Mouse (Mus musculus) hindbrain, embryonic 15.5 days (tissue): ENCODE data around the gene Lyz2. TPM values are rescaled to one million over a fixed set of nuclear protein-coding genes. Genes with fewer than 3 reads are reported as not detected.
"Not testable (repeated sequence)": the region's sequence is repeated elsewhere in the genome, so short reads cannot be mapped to it uniquely, and the experiment has no call there.

Experiments used
- ATAC-seq: fragments of 200-750 bp; cut with Nextera tagmentation; 2 replicates; pipeline ENCODE4 v1.8.0; 2017; ENCODE audit warnings: low read depth, moderate number of reproducible peaks, moderate TSS enrichment; ENCODE audit not compliant: low FRiP score
- H3K27ac ChIP-seq: fragments of 300-500 bp; sonication (generic); replicated peaks from 2 replicates; pipeline ENCODE4 v1.5.1; 2015; ENCODE audit warnings: mild to moderate bottlenecking, inconsistent platforms
- H3K27me3 ChIP-seq: fragments of 300-500 bp; sonication (generic); 2 replicates; pipeline ENCODE4 v1.6.1; 2015; ENCODE audit warnings: control low read depth, inconsistent platforms
- H3K36me3 ChIP-seq: fragments of 300-500 bp; sonication (generic); 2 replicates; pipeline ENCODE4 v1.6.1; 2015; ENCODE audit warnings: control low read depth, inconsistent platforms
- H3K4me1 ChIP-seq: fragments of 300-500 bp; sonication (generic); replicated peaks from 2 replicates; pipeline ENCODE4 v1.6.1; 2015; ENCODE audit warnings: control low read depth, inconsistent platforms
- H3K4me2 ChIP-seq: fragments of 300-500 bp; sonication (generic); 2 replicates; pipeline ENCODE4 v1.6.1; 2015; ENCODE audit warnings: moderate library complexity, mild to moderate bottlenecking, inconsistent platforms
- H3K4me3 ChIP-seq: fragments of 300-500 bp; sonication (generic); 2 replicates; pipeline ENCODE4 v1.5.1; 2015; ENCODE audit warnings: mild to moderate bottlenecking, inconsistent platforms
- H3K9ac ChIP-seq: fragments of 300-500 bp; sonication (generic); 2 replicates; pipeline ENCODE4 v1.6.1; 2015; ENCODE audit warnings: inconsistent platforms
- H3K9me3 ChIP-seq: fragments of 300-500 bp; sonication (generic); 2 replicates; pipeline ENCODE4 v1.6.1; 2016; ENCODE audit warnings: control low read depth, inconsistent platforms
- WGBS: fragments of 180-500 bp; shearing (Covaris S2); methylation state at CpG from one replicate; pipeline ENCODE4 v1.1.7; 2015; 5-methylcytosine and 5-hydroxymethylcytosine counted together
- polyA plus RNA-seq: library from polyadenylated mRNA; unstranded; fragments of >200 nt; fragmentation: Nextera tagmentation; extraction: Ambion mirVana; gene quantifications from 2 replicates; pipeline ENCODE4 v1.2.1, GENCODE M21; 2015

The Lyz2 gene
- polyA plus RNA-seq, 1 experiment from 2014 or later: 28.0 TPM

DNA sequence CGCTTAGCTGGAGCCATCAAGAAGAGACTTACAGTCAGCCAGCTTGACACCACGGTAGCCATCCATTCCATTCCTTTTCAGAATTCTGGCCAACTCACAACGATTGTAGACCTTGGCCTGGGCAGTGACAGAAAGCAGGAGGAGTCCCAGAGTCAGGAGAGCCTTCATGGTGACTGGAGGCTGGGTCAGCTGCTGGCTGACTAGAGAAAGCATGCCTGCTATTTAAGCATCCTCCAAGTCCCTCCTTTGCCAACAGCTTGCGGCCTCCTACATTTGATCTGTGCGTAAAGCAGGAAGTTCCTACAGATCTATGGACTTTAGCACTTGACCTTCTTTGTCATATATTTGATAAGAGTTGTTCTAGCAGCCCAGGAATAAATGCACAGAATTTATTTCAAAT lies 10.6 kb upstream of the Lyz2 start, which contains the start of gene Lyz1:
TSS of gene Lyz1 (minus strand) at position 198 of the 400 bp plus-strand sequence.
- Histone ChIP-seq H3K4me2 (no peak within 1 kb of the TSS), H3K4me1 (no peaks in the 10 kb centered on the region), H3K9me3 (no peaks in the 10 kb centered on the region), H3K4me3 (no peak within 1 kb of the TSS), H3K27me3 (no peaks in the 10 kb centered on the region), H3K27ac (no peak within 1 kb of the TSS), H3K36me3 (no peaks in the 10 kb centered on the region), H3K9ac (no peak within 1 kb of the TSS)
- 82% methylated on average over 5 of the region's 5 CpGs for WGBS
- no peak for ATAC-seq

DNA sequence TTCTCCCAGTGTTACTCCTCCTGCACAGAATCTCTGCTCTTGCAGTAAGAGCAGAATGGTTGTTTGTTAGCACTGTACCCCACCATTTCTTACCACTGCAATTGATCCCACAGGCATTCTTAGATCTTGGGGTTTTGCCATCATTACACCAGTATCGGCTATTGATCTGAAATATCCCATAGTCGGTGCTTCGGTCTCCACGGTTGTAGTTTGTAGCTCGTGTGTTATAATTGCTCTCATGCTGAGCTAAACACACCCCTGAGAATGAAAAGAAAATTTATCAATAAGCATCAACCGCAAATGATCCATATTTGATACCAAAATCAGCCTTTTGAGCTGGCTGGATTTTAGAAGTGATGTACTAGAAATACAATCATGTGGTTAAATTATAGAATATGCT lies 8.8 kb upstream of the Lyz2 start:
- not testable (repeated sequence) for H3K9me3 ChIP-seq, H3K9ac ChIP-seq, H3K27me3 ChIP-seq, ATAC-seq, H3K27ac ChIP-seq, H3K4me2 ChIP-seq, H3K4me3 ChIP-seq, H3K36me3 ChIP-seq, H3K4me1 ChIP-seq
- 84% methylated on average over 6 of the region's 6 CpGs for WGBS

DNA sequence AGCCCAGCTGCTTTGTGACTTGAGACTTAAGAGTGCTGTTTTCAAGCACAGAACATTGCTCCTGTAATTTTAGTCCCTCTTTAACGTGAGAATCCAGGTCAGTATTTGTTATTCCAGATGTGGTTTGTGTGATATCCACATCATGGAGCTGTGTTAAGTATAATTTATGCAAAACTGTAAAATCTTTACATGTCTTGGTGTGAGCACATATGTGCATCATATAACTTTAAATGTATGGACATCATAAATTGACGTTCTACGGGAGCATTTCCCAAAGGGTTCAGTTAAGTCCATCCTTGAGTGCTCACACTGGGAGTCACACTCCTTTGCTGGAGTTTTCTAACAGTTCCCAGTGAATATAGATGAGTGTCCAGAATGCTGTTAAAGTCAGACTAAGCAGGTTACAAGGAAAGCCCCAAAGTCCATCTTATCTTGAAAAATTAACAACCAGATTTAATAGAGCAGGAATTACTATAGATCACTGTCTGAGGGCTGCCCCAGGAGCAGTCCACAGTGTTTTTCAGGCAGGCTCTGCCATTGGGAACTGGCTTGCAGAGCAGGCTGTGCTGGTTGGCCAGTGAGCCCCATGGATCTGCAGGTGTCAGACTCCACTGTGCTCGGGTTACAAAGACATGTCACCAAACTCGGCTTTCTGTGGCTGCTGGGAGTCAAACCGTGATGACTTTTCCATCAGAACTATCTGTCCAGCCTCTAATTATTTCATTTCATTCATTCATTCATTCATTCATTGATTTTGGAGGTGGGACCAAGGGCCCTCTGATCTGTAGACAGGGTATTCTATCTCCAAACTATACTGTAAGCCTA lies 8.1 kb upstream of the Lyz2 start:
- 55% methylated on average over 6 of the region's 6 CpGs for WGBS
- ATAC-seq: no peak
- H3K4me1 ChIP-seq: no peaks in the 10 kb centered on the region

DNA sequence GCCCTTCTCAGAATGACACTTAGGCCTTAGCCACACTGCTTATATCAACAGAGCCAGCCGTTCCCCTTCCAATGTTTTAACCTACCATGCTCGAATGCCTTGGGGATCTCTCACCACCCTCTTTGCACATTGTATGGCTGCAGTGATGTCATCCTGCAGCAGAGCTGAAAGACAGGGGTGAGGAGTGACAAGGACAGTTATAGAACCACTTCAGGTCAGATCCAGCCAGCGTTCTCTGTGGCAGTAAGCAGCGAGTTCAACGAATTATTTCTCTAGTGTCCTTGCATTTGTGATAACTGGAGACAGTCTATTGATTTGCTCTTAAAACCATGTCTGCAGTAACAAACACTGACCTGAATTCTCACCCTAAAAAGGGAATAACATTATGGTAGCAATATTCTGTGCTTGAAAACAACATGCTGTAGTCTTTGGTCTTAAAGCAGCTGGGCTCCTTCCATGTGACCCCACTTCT lies 6.9 kb upstream of the Lyz2 start:
- H3K27ac ChIP-seq, H3K9me3 ChIP-seq, H3K4me2 ChIP-seq, H3K36me3 ChIP-seq, ATAC-seq, H3K4me3 ChIP-seq, H3K4me1 ChIP-seq, H3K27me3 ChIP-seq, H3K9ac ChIP-seq: not testable (repeated sequence)
- 74% methylated on average over 5 of the region's 5 CpGs for WGBS

More for the DNA sequence above, 8.1 kb upstream of the Lyz2 start:
- no peaks in the 10 kb centered on the region for H3K9me3 ChIP-seq
- no peak overlapping the region for H3K9ac ChIP-seq
- H3K4me2 ChIP-seq: no peak overlapping the region
- no peaks in the 10 kb centered on the region for H3K36me3 ChIP-seq
- no peak overlapping the region for H3K27ac ChIP-seq
- H3K27me3 ChIP-seq: no peaks in the 10 kb centered on the region
- H3K4me3 ChIP-seq: no peak overlapping the region

DNA sequence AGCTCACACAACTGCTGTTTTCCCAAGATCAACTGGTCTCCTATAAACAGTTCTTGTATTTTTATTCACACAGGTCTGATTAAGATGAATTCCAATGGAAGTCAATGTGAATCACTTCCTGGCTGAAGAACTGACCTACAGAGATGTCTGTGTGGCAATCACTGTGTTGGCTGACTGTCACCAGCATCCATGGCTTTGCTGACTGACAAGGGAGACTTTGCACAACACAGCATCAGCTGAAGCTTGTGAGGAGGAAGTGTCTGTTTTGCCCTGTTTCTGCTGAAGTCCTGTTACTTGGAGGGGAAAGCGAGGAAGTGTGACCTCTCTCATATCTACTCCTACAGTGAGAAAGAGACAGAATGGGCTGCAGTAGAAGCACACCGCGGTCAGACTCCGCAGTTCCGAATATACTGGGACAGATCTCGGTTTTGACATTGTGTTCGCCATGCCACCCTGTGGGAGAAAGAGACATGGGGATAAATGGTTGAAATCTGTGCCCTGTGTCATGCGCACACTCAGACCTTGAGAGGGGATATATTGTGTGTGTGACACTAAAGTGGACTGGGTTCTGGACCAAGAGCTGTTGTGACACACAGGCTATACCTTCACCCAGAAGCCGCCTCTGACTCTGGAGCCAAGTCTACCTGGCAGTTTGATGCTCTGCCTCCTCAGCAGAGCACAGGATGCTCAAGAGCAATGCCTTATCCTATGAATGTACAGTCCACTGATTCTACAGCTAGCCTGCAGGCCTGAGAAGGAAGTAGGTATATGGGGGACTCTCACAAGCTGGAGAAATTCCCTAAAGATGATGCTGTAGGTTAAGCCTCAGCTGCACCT lies 6.3 kb upstream of the Lyz2 start:
- Histone ChIP-seq H3K9ac (no peak overlapping the region), H3K4me2 (no peak overlapping the region), H3K4me3 (no peak overlapping the region), H3K4me1 (no peaks in the 10 kb centered on the region), H3K36me3 (no peaks in the 10 kb centered on the region), H3K9me3 (no peaks in the 10 kb centered on the region), H3K27me3 (no peaks in the 10 kb centered on the region), H3K27ac (no peak overlapping the region)
- 94% methylated on average over 9 of the region's 9 CpGs for WGBS
- ATAC-seq: no peak

DNA sequence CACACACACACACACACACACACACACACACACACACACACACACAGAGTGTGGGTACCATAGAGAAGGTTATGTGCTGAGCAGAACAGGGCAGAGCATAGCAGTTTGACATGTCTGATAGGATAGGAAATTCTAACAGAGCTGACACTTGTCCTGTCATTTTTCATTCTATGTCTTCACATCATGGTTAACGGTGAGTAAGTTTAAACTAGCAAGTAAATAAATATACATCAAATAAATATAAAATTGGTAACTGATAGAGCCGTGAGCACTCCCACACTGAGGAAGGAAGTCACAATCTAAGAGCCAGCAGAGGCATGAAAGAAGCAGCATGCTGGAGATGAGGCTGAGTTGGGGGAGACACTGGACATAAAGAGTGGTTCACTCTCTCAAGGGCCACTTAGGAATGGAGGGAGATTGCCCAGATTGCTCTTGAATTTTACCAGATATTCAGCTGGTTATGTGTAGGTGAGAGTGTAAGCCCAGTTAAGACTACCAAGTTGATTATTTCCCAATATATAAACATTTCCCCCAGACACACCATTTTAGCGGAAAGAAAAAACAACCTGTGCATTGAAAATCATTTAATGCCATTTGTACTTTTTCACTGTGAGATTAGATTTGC lies 5.2 kb upstream of the Lyz2 start:
- Histone ChIP-seq H3K27ac (no peak overlapping the region), H3K9me3 (no peaks in the 10 kb centered on the region), H3K36me3 (no peaks in the 10 kb centered on the region), H3K9ac (no peak overlapping the region), H3K4me2 (no peak overlapping the region), H3K4me1 (no peaks in the 10 kb centered on the region), H3K4me3 (no peak overlapping the region), H3K27me3 (no peaks in the 10 kb centered on the region)
- ATAC-seq: no peak
- 87% methylated on average over 3 of the region's 3 CpGs for whole genome bisulfite sequencing

DNA sequence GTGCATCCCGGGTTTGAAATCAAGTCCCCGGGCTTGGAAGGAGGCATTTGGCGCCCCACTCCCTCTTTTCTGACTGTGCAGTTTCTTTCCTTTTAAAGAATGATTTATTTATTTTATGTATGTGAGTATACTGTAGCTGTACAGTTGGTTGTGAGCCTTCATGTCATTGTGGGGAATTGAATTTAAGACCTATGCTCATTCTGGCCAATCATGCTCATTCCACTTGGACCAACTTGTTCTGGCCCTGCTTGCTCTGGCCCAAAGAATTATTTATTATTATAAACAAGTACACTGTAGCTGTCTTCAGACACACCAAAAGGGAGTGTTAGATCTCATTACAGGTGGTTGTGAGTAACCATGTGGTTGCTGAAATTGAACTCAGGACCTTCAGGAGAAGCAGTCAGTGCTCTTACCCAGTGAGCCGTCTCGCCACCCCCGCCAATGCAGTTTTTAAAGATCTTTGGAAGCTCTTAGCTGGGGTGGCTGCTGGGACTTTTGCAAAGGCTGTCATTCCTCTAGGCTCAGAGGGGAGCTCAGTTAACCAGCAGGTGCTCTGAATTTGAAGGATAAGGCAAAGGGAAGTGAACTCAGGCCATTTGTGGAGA lies 4.3 kb upstream of the Lyz2 start:
- Histone ChIP-seq H3K4me1 (no peaks in the 10 kb centered on the region), H3K36me3 (no peaks in the 10 kb centered on the region), H3K4me2 (no peak overlapping the region), H3K27me3 (no peaks in the 10 kb centered on the region), H3K9ac (no peak overlapping the region), H3K27ac (no peak overlapping the region), H3K4me3 (no peak overlapping the region), H3K9me3 (no peaks in the 10 kb centered on the region)
- WGBS: 86% methylated on average over 6 of the region's 6 CpGs
- ATAC-seq: no peak

DNA sequence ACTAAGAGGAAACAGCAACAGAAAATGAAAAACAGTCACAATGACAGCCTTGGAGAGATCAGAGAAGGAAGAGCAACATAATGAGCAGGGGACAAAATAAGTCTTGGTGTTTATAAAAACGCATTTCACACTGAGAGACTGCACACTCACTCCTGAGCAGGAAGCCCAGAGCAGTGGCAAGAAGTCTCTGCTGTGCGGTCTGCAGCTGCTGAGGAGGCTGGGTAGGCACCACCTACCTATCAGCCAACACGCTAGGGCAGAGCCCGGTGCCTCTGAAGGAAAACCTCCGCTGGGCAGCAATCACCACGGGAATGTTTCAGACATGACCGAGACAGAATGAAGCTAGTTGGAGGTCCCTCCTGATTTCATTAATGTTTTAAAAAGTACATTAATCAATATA lies 3.5 kb upstream of the Lyz2 start:
- H3K27me3 ChIP-seq, H3K4me2 ChIP-seq, H3K9me3 ChIP-seq, H3K36me3 ChIP-seq, H3K4me3 ChIP-seq, H3K4me1 ChIP-seq, H3K9ac ChIP-seq, ATAC-seq, H3K27ac ChIP-seq: not testable (repeated sequence)
- WGBS: 73% methylated on average over 3 of the region's 7 CpGs

DNA sequence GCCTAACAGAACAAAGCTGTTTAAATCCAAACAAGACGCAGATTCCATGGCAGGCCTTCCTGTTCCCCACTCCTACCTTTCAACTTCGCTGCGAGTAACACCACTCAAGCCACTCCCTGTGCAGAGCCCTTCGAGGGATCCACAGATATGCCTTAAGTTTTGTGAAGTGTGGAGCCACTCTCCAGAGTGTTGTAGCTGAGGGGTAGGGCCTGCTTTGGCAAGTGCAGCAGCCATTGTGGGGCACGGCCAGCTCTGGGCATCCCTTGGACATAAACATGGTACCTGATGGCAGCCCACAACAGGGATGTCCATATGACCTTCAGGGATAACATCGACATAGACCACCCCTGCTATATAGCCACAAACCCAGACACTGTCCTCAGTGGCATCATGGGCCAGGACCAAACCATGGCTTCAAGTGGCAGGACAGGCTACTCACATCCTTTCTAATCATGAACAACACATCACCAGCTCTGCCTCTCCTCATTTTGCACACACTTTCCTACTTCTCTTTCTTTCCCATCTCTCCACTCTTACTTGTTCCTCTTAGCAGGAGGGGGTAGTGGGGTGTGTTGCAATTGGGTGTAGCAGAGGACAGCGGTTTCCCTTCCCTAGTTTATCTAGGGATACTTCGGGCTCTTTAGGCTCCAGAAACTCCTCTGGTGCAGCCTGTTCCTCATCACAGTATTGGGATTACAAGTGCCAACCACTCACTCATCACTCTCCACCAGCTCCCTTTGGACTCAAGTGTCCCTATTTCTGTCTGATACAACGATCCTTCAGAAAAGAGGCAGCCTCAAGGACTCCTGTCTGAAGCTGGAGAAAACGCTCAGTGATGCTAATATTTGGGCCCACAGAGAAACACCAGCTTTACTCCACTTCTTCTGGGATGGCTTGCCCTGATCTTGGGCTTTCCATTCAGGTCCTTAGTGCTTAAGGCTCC lies 2.7 kb upstream of the Lyz2 start:
- Histone ChIP-seq H3K27ac (no peak overlapping the region), H3K4me2 (no peak overlapping the region), H3K36me3 (no peaks in the 10 kb centered on the region), H3K9me3 (no peaks in the 10 kb centered on the region), H3K4me1 (no peaks in the 10 kb centered on the region), H3K27me3 (no peaks in the 10 kb centered on the region), H3K9ac (no peak overlapping the region), H3K4me3 (no peak overlapping the region)
- no peak for ATAC-seq
- 92% methylated on average over 10 of the region's 10 CpGs for whole genome bisulfite sequencing

DNA sequence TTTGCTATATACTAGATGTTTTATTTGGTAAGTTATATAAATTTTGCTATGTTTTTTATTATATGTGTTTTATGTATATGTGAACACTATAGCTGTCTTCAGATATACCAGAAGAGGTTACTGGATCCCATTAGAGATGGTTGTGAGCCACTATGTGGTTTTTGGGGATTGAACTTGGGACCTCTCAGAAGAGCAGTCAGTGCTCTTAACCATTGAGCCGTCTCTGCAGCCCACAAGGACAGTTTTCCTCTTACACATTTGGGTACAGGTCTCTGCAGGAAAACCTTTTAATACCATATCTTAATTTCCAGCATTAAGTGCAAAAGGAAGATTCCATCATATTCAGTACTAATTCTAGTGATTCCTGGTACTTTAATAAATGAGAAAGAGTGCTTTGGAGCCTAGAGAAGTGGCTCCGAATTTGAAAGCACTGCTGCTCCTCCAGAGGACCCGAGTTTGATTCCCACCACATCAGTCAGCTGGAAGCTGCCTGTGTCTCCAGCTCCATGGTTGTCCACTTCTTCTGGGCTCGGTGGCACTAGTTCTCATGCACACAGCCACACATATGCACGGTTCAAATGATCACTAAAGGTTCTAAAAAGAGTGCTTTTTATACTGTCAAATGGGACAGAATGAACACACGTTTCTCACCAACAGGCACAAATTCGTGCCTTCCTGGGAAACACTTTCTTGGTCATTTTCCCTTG lies 1.9 kb upstream of the Lyz2 start:
- WGBS: 83% methylated on average over 7 of the region's 7 CpGs
- no peaks in the 10 kb centered on the region for H3K36me3 ChIP-seq
- no peak overlapping the region for H3K27ac ChIP-seq
- H3K4me2 ChIP-seq: no peak overlapping the region
- ATAC-seq: no peak
- no peak overlapping the region for H3K4me3 ChIP-seq
- no peaks in the 10 kb centered on the region for H3K27me3 ChIP-seq
- no peaks in the 10 kb centered on the region for H3K4me1 ChIP-seq
- H3K9ac ChIP-seq: no peak overlapping the region
- no peaks in the 10 kb centered on the region for H3K9me3 ChIP-seq
